Mouse (Mus musculus) ovary, adult 18-20 months (tissue): ENCODE measurements at regions not wholly inside any gene's neighbourhood (a gene's known extent, or its start where the extent isn't known, plus 50 kb on each side); places are given as distances from the start of the nearest gene placed in this dataset.

Source experiments
- DNase-seq: peaks from one replicate; pipeline ENCODE4 v3.0.0; 2022; ENCODE audit warnings: low spot score, mixed read lengths

- DNase-seq, result no peak
Observed at GRCm38 (mm10) chr1:136717830-136718517, 93.3 kb downstream of the Zfp281 start.

DNA sequence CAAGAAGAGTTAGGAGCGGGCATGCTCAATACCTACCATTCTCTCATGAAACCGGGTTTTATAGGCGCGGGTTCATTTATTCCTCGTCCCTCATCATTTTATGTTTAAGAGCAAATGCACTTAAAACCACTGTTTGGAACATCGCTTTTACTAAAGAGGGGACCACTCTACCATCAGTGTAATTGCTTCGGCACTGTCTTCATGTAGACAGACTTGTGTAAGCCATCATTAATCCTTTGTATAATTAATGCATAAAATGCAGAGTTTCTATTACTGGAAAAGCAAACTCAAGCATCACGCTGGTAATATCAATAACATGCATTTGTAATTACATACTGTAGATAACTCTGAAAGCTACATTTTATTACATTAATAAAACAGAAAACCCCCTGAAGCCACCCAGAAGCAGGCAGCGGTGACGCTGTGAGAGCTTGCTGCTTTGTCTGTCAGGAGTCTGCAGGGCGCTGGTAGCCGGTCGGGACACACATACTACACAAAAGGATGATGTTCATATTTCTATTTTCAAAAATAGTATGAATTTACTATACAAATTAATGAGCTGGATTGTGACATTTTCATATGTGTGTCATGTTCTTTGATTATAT, 99.2 kb downstream of the Zfp281 start:
- no peak for DNase-seq

DNA sequence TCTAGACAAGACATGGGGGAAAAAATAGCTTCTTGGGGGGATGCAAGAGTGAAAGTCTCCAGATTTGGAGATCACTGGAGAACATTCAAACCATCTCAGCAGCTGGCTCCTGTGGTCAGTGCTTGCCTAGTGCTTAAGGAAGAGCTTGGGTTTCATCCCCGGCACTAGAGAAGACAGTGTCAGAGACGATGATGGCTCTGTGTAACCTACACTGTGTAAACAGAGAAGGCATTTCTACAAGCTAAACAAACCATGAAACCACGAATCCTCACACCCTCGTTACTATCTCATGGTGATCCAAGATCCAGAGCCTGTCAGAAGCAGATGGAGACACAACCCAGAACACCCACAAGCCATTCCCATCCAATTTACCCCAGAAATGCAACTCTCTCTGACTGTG, 100.5 kb downstream of the Zfp281 start:
- no peak for DNase-seq

DNA sequence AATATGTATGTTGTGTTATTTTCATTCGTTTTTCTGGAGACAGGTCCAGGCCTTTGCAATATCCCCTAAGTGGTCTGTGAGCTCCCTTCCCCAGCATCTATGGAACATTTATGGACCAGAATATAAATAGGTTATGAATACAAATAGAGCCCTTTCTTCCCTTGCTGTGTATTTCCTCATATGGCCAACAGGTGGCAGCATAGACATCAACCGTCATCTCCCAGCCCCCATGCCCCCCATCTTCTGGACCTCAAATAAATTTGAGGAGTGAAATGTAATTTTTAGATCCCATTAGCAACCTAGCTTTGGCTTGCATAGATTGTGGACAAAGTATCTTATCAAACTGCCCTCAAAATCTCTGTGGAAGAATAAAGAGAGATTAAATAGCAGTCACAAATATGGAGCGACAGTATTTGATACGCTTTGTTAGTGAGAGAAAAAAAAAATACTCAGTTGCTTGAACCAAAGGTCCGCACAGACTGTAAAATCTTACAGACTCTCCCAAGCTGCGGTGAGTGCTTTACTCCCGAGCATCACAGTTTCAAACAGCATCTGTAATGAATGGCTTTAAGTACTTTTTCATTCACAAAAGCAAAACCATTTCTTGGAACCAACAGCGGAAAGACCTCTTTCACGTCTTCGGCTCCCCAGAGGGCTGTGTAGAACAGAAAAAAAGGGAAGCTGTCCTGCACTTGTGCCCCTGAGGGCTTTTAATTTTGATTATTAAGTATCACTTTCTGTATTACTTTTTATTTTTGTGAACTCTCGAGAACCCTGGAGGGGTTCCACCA, 101.6 kb downstream of the Zfp281 start:
- no peak for DNase-seq

GRCm38 (mm10) chr1:136727868-136728631, 103.3 kb downstream of the Zfp281 start:
- no peak for DNase-seq

DNA sequence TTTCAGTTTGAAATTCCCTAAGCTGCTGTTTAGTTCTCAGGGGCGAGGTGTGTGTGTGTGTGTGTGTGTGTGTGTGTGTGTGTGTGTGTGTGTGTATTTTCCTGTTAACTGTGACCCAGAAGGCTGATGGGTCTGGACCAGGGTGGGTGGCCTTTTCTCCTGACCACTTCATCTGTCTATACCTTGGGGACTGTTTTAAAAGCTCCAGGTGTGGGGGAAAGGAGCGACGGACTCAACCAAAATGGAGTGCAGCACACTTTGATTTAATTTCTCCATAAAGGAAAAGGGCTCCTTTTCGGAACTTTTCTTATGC, 103.9 kb downstream of the Zfp281 start:
- no peak for DNase-seq

GRCm38 (mm10) chr1:136730638-136731037, 105.9 kb downstream of the Zfp281 start:
- no peak for DNase-seq

- DNase-seq, result no peak
Observed at GRCm38 (mm10) chr1:136738030-136738429, 113.3 kb downstream of the Zfp281 start.

DNA sequence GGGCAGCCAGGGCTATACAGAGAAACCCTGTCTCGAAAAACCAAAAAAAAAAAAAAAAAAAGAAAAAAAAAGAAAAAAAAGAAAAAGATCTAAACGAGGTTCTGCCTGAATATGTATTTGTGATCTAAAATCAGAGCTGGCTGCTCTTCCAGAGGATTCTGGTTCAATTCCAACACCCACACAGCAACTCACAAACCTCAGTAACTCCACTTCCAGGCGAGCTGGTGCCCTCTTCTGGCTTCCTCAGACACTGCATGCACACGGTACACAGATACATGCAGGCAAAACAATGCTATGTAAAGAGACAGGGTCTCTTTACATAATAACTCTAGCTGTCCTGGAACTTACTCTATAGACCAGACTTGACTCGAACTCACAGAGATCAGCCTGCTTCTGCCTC, 114.8 kb downstream of the Zfp281 start:
- no peak for DNase-seq

DNA sequence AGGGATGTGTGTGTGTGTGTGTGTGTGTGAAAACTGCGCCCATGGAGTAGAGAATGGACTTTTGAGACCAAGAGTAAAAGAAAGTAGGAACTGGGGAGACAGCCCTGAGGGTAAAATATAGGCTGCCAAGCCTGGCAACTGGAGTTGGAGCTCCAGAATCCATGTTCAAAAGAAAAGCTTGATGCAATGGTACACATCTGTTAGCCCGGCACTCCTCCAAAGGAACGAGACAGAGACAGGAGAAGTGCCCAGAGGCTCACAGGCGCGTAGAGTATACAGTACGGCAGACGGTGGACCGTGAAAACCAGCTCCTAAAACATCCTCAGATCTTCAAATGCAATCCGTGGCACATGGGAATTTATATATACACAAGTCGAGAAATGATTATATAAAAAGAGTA, 116.4 kb downstream of the Zfp281 start:
- no peak for DNase-seq

DNA sequence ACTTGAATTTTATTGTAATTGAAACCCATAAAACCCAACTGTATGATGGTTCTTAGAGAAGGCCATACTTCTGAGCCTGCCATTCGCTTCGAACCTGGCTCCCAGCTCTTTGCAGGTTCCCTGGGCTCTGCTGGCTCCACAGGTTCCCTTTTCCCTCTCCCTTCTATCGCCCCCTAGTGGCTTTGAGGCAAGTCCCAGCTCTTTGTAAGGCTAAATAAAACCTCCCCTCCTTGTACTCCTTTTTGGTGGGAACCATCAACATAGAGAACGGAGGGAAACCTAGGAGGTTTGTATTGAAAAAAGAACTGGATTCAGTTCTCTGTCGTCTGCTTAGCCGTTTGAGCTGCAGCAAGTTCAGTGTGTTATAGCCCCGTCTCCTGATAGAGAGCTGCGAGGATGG, 124.5 kb downstream of the Zfp281 start:
- peak; percentile 6 for DNase-seq

- DNase-seq, result no peak
Observed at GRCm38 (mm10) chr1:136751464-136752191, 126.9 kb downstream of the Zfp281 start.

DNA sequence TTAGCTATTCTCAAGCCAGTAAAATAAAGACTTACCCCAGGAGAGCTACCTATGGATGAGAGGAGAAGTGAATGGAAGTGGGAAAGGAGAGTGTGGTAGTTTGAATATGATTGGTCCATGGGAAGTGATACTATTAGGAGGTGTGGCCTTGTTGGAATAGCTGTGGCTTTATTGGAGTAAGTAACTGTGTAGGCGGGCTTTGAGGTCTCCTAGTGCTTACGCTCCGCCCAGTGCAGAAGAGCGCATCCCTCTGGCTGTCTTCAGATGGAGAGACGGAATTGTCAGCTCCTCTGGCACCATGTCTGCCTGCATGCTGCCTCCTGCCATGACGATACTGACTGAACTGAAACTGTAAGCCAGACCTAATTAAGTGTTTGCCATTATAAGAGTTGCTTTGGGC, 129.6 kb downstream of the Zfp281 start:
- DNase-seq, result no peak

GRCm38 (mm10) chr1:136758730-136759129, 134.0 kb downstream of the Zfp281 start:
- DNase-seq, result no peak

GRCm38 (mm10) chr1:136759164-136759563, 134.5 kb downstream of the Zfp281 start:
- DNase-seq, result no peak

- no peak for DNase-seq
Observed at GRCm38 (mm10) chr1:136761467-136761866, 136.8 kb downstream of the Zfp281 start.

- no peak for DNase-seq
Observed at GRCm38 (mm10) chr1:136768969-136769401, 144.3 kb downstream of the Zfp281 start.

- DNase-seq, result no peak
Observed at GRCm38 (mm10) chr1:136773743-136774142, 149.0 kb downstream of the Zfp281 start.

DNA sequence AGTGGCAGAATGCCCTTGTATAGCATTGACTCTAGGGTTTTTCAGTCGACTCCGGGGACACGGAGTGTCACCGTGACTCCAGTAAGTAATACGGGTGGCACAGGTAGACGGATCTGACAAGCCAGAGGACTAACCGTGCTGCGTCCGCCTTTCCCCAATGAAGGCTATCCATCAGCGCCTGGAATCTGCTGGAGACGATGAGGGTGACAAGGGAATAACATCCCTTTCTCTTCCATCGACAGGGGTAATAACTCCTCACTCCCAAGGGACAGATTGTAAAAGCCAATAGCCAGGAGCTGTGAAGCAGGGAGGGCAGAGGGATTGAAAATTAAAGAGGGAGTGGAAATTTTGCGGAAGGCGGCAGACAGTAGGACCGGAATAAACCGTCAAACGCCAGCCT, 151.5 kb downstream of the Zfp281 start:
- DNase-seq, result no peak

- no peak for DNase-seq
Observed at GRCm38 (mm10) chr1:136777263-136777980, 152.7 kb downstream of the Zfp281 start.

DNA sequence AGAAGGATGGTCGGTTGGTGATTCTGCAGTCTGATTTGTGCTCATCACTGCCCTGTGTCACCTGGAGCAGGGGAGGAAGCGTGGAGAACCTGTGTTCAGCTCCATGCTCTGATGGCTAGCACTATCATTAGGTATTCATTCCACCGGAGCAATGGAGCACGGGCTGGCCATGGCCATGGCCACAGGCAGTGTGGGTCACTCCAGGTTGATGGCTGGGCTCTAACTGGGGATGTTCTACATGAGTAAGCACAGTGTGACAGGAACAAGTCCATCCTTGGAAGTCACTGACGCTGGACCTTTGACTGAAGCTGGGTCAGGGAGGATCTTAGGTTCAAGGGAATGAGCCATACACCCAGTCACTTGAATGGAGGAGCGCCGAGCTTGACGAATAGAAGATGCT, 154.7 kb downstream of the Zfp281 start:
- DNase-seq, result no peak
